Mouse (Mus musculus) small intestine, adult 2 months (tissue): ENCODE measurements around the gene Rras2.

ENCODE experiments used
- CTCF ChIP-seq: fragments of 200-500 bp; IDR thresholded peaks from 2 replicates; pipeline ENCODE4 v1.5.1; 2012; ENCODE audit warnings: low read depth, mild to moderate bottlenecking, control low read depth, inconsistent platforms, low read length, moderate library complexity, mixed read lengths; ENCODE audit not compliant: insufficient replicate concordance, insufficient read length; ENCODE audit errors: extremely low read depth
- POLR2A ChIP-seq: fragments of 200-500 bp; IDR thresholded peaks from 2 replicates; pipeline ENCODE4 v1.6.1; 2012; ENCODE audit warnings: low read depth, mild to moderate bottlenecking, control low read depth, inconsistent platforms, low read length, moderate library complexity

DNA sequence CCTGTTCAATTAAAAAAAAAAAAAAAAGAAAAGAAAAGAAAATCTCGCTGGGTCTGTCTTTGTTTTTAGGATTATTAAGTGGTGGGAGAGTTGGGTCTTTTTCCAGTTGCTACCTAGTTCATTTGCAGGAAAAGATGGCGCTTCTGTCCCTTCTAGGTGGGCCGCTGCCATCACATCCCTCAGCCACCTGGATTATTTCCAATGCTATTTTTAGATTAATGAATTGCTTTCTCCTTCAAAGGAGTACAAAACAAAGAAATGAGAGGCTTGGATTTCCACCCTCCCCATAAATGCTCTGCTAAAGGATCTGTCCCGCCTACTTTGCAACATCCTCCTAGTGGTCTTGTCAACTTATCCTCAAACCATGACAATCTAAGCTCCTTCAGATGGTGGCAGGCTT lies 76.2 kb downstream of the Rras2 start:
- TF ChIP-seq POLR2A: no peak
- no peak for TF ChIP-seq CTCF
